Mouse (Mus musculus): ENCODE measurements around the gene Jade2. TPM values are rescaled to one million over a fixed set of nuclear protein-coding genes. Genes with fewer than 3 reads are reported as not detected.

The Jade2 gene
- polyA plus RNA-seq, 1 experiment from 2014 or later: 1.0 TPM

DNA sequence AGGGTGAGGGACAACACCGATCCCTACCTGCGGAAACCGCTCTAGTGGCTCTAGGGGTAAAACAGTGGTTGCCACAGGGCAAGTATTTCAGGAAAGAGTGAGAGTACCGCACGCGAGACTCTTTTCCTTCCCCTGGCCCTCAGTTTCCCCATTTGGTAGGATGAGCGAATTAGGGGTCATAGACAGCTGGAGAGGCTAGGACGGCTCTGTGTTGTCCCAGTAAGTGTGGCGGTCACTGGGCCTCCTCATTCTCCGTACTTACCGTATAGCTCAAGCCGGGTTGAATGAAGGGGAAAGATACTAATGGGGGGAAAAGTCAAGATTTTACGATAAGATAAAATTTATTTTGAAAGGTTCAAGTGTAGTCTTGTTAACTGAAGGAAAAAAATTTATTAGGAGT is 93.5 kb downstream of the Jade2 start:
- Histone ChIP-seq H3K4me3 (ENCODE audit: low read depth, low read length) (peak overlapping the region; percentile 99), H3K36me3 (replicated peaks; ENCODE audit: insufficient read depth, low read length) (no peaks in the 10 kb centered on the region), H3K9me3 (ENCODE audit: low read length) (no peaks in the 10 kb centered on the region), H3K4me1 (ENCODE audit: insufficient read depth) (peaks cover 19% of the 10 kb centered on the region), H3K27me3 (ENCODE audit: insufficient read depth, low read length) (no peaks in the 10 kb centered on the region), H3K9ac (replicated peaks) (peak overlapping the region; percentile 97), H3K4me2 (ENCODE audit: low read depth, low read length) (peak overlapping the region; percentile 83), H3K27ac (ENCODE audit: low read depth) (peak overlapping the region; percentile 86)
- DNase-seq (no peak), ATAC-seq (no peak)
- TF ChIP-seq EP300 (IDR thresholded peaks at IDR 0.05; ENCODE audit: low read depth) (no peak), CTCF (IDR thresholded peaks at IDR 0.05; ENCODE audit: low read depth) (no peak)
- WGBS (ENCODE audit: insufficient replicate concordance): 3% methylated on average over 13 of the region's 13 CpGs

Other genes starting within 250 kb of the Jade2 start
- 70.1 and 76.2 TPM in 2 replicates for gene Nhp2, start 237.9 kb downstream of the Jade2 start, polyA plus RNA-seq (2015; fragmentation: Nextera tagmentation; extraction: Ambion mirVana)
- 13.0 and 16.0 TPM in 2 replicates for gene Rmnd5b, start 221.8 kb downstream of the Jade2 start, polyA plus RNA-seq (2015; fragmentation: Nextera tagmentation; extraction: Ambion mirVana)
- 2.4 and 2.8 TPM in 2 replicates for gene N4bp3, start 206.8 kb downstream of the Jade2 start, polyA plus RNA-seq (2015; fragmentation: Nextera tagmentation; extraction: Ambion mirVana)
- 0.15 and 0.34 TPM in 2 replicates for gene D930048N14Rik, start 206.7 kb downstream of the Jade2 start, polyA plus RNA-seq (2015; fragmentation: Nextera tagmentation; extraction: Ambion mirVana)
- gene 0610009B22Rik, start 168.8 kb downstream of the Jade2 start, polyA plus RNA-seq (2015; fragmentation: Nextera tagmentation; extraction: Ambion mirVana): 61.9 and 66.5 TPM in 2 replicates
- 14.1 and 15.0 TPM in 2 replicates for gene Sec24a, start 94.0 kb downstream of the Jade2 start, polyA plus RNA-seq (2015; fragmentation: Nextera tagmentation; extraction: Ambion mirVana)
- 204 TPM in 2 replicates for gene Sar1b, start 94.0 kb downstream of the Jade2 start, polyA plus RNA-seq (2015; fragmentation: Nextera tagmentation; extraction: Ambion mirVana)
- gene Cdkn2aipnl, start 110.0 kb upstream of the Jade2 start, polyA plus RNA-seq (2015; fragmentation: Nextera tagmentation; extraction: Ambion mirVana): 30.7 and 33.3 TPM in 2 replicates
- gene Ube2b, start 143.1 kb upstream of the Jade2 start, polyA plus RNA-seq (2015; fragmentation: Nextera tagmentation; extraction: Ambion mirVana): 127 and 148 TPM in 2 replicates
- gene Cdkl3, start 146.6 kb upstream of the Jade2 start, polyA plus RNA-seq (2015; fragmentation: Nextera tagmentation; extraction: Ambion mirVana): 1.6 and 1.7 TPM in 2 replicates
- gene Ppp2ca, start 241.0 kb upstream of the Jade2 start, polyA plus RNA-seq (2015; fragmentation: Nextera tagmentation; extraction: Ambion mirVana): 23.2 and 24.3 TPM in 2 replicates